Comparison of ENCODE assay signal across 17 mouse cellular contexts in genomic region chr11:52394494-52394893, GRCm38 (mm10).
"Had no signal": no experiment of that assay in that cellular context is flagged by ENCODE, and none has a peak within 500 bp of the region (broad histone marks: within the 10 kb centered on the region; RNA-seq: fewer than 3 reads in every experiment).

No protein-coding gene starts in this region.

- H3K27me3 ChIP-seq: lung, embryonic 15.5 days; megakaryocyte, embryonic 14.5 days; midbrain, embryonic 13.5 days; midbrain, embryonic 15.5 days; neural tube, embryonic 12.5 days; stomach, embryonic 15.5 days had no signal

- ATAC-seq: lung, postnatal 0 days; midbrain, embryonic 13.5 days; midbrain, embryonic 15.5 days had no signal

- H3K9ac ChIP-seq: lung, embryonic 15.5 days; midbrain, embryonic 13.5 days; midbrain, embryonic 15.5 days; neural tube, embryonic 12.5 days; stomach, embryonic 15.5 days had no signal

- H3K4me2 ChIP-seq: lung, embryonic 15.5 days; midbrain, embryonic 11.5 days; midbrain, embryonic 13.5 days; midbrain, embryonic 15.5 days; neural tube, embryonic 12.5 days; stomach, embryonic 15.5 days had no signal

- DNase-seq: lung, adult 2 months; lung, postnatal 14 days; lung, postnatal 36 days; right cerebral cortex, postnatal 14 days; thymus, adult 2 months; thymus, postnatal 25 days; thymus, postnatal 4 days had no signal

- H3K27ac ChIP-seq: lung, embryonic 15.5 days; macrophage; midbrain, embryonic 13.5 days; midbrain, embryonic 15.5 days; neural tube, embryonic 12.5 days; stomach, embryonic 15.5 days; stomach, postnatal 0 days had no signal

- H3K9me3 ChIP-seq: lung, embryonic 15.5 days; midbrain, embryonic 13.5 days; midbrain, embryonic 15.5 days; neural tube, embryonic 12.5 days; stomach, embryonic 15.5 days had no signal

- H3K4me3 ChIP-seq: lung, embryonic 15.5 days; megakaryocyte, embryonic 14.5 days; midbrain, embryonic 13.5 days; midbrain, embryonic 15.5 days; neural tube, embryonic 12.5 days; stomach, embryonic 15.5 days had no signal
